Mouse (Mus musculus) brown adipose tissue, adult 24 weeks (tissue): ENCODE data around the gene Slco4c1. TPM values are rescaled to one million over a fixed set of nuclear protein-coding genes. Genes with fewer than 3 reads are reported as not detected.

Source experiments
- H3K27ac ChIP-seq: fragments of 200-500 bp; replicated peaks from 2 replicates; pipeline ENCODE4 v1.5.1; 2012; ENCODE audit warnings: low read depth, mild to moderate bottlenecking, low read length
- H3K4me1 ChIP-seq: fragments of 200-500 bp; 2 replicates; pipeline ENCODE4 v1.6.1; 2012; ENCODE audit warnings: low read length, mixed read lengths; ENCODE audit not compliant: control insufficient read depth, insufficient read depth, insufficient read length
- H3K4me3 ChIP-seq: fragments of 200-500 bp; 2 replicates; pipeline ENCODE4 v1.5.1; 2012; ENCODE audit warnings: low read depth, mild to moderate bottlenecking, low read length, moderate library complexity; ENCODE audit not compliant: insufficient read depth
- polyA plus RNA-seq: library from polyadenylated mRNA; stranded (reverse); fragments of >200 nt; gene quantifications from 2 replicates; pipeline ENCODE4 v1.2.4, GENCODE M21; 2012; ENCODE audit not compliant: missing spikeins, insufficient read depth, insufficient read length

The Slco4c1 gene
- polyA plus RNA-seq, 1 experiment = not detected

DNA sequence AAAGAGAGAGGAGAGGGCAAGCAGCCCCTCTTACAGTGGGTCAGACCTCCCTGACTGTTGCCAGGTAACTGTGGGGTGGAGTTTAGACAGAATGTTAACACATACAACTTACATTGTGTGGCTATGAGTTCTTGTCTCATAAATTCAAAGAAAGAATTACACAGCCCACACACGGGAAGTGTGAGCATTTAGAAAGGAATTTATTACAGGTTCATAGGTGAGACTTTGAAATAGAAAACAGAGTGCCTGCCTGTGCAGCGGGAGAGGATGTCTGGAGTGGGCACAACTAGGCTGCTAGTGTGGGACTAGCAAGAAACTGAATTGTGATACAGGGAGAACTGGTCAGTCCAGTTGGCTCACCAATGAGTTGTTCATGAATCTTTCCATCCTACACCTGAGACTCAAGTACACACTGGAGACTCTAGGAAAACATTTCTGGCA lies 66.7 kb downstream of the Slco4c1 start:
- no peak overlapping the region for H3K4me3 ChIP-seq
- no peak overlapping the region for H3K27ac ChIP-seq
- H3K4me1 ChIP-seq = no peaks in the 10 kb centered on the region

DNA sequence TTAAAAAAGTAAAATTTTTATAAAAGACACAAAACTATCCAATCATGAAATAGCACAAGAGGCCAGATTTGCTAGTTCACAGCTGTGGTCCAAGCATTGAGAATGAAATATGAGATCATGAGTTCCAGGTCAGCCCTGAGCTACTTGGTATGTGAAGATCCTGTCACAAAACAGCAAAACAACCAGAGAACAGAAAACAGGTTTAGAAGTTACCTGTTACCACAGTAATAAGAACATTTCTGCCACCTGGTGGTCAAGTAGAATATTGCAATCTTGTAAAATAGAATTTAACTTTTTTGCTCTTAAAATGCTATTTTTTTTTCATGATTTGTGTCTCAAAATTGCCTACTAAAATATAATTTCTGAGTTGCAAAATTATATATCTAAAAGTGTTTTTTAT lies 70.4 kb downstream of the Slco4c1 start:
- no peak overlapping the region for H3K27ac ChIP-seq
- no peak overlapping the region for H3K4me3 ChIP-seq

DNA sequence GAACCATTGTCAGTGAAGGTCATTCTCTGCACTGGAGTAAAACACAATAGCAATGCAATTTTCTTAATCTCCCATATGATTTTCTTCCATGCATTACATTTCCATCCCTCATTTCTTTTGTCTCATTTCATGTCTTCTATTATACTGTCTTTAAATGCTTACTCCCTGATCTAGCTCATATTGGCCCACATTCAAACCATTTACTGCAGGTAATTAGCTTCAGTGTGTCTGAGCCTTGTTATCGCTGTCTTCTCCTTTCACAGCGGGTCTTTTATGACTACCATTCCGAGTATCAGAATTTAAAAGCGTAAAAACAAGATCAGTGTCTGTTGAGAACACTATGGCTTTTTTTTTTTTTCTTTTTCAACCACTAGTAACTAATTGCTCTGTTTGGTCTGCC lies 77.3 kb downstream of the Slco4c1 start:
- no peaks in the 10 kb centered on the region for H3K4me1 ChIP-seq
- H3K27ac ChIP-seq = no peak overlapping the region
- H3K4me3 ChIP-seq = no peak overlapping the region

More for the DNA sequence above, 70.4 kb downstream of the Slco4c1 start:
- no peaks in the 10 kb centered on the region for H3K4me1 ChIP-seq

DNA sequence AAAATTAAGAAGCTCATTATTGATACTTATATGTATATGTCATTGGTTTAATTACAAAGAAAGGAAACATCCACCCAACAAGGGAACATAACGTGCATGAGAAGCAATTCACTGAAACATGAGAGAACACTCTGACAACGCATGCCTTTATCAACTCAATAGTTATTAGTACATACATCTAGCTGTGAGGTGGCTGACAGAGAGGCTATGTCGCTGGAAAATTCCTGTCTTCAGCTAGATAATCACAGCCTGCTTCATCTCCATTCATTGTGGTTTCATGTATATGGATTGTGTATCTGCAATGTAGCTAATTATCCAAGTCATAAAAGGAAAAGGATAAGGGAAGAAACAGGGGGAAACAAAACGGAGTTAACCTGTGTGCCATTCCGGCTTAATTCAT lies 77.7 kb downstream of the Slco4c1 start:
- no peaks in the 10 kb centered on the region for H3K4me1 ChIP-seq
- no peak overlapping the region for H3K27ac ChIP-seq
- no peak overlapping the region for H3K4me3 ChIP-seq

DNA sequence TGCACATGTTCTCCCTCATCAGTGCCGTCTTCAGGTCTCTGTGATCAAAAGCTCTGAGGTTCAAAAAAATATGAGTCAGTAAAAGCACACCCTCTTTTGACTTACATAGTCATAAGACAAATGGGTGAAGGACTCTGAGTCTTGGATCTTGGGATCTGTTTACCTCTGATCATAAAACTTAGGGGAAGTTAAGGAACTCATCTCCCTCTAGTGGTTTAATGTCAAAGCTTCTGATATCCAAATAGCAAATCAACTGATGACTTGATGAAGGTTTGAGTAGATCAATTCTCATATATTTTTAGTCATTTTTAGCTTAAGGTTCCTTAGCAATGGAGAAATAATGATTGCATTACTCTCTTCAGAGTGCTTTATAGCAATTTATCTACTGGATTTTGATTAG lies 82.7 kb downstream of the Slco4c1 start:
- Histone ChIP-seq H3K4me1 (no peaks in the 10 kb centered on the region), H3K27ac (no peak overlapping the region), H3K4me3 (no peak overlapping the region)

DNA sequence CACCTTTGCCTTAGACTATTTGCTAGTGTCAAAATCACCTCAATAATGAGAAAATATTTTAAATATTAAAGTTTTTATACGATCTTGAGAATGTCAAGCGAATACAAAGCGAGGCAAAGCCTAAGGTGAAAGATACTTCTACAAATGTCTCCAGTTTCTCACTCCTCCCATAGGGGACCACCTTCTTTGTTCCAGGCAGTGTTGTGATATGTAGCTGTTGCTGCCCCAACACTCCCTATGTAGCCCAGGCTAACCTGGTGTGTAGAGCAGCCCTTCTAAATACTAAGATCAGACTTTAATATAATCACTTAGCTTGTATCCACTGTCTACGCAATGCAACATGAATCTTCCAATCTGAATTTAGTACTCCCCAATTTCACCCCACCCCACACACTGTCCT lies 97.8 kb downstream of the Slco4c1 start:
- H3K27ac ChIP-seq = no peak overlapping the region

DNA sequence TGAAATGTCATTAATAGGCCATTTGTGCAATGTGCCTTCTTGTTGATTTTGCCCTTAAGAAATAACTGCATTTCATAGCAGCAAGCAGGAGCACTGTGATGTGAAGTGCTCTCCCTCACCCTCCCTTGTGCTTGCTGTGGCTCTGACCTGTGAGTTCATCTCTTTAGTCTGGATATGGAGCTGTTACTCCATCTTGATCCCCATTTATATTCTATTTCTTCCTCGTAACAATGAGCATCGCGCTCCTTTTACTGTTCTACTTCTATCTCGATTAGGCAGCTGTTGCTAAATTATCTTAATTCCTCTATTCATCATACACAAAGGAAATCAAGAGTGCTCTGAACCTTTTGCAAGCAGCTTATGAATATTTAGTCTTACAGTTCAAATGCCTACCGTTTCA lies 98.3 kb downstream of the Slco4c1 start:
- H3K27ac ChIP-seq = no peak overlapping the region
- H3K4me1 ChIP-seq = no peaks in the 10 kb centered on the region
- H3K4me3 ChIP-seq = no peak overlapping the region

More for the DNA sequence above, 97.8 kb downstream of the Slco4c1 start:
- H3K4me1 ChIP-seq = no peaks in the 10 kb centered on the region
- H3K4me3 ChIP-seq = no peak overlapping the region

DNA sequence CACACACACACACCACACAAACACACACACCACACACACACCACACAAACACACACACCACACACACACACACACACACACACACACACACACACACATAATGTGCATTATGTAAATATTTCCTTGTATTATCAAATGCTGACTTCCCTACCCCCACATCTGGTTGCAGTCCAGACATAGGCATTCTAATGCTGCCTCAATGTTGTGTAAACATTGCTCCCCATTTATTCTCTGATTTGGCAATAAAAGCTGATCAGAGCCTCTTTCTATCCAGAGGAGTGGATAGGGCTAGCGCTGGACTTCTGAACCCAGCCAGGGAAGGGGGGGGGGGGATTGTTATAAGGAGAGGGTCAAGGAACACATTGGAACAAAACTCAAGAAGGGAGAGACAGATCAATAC lies 101.7 kb downstream of the Slco4c1 start:
- no peak overlapping the region for H3K4me3 ChIP-seq
- H3K27ac ChIP-seq = no peak overlapping the region
- H3K4me1 ChIP-seq = no peaks in the 10 kb centered on the region

DNA sequence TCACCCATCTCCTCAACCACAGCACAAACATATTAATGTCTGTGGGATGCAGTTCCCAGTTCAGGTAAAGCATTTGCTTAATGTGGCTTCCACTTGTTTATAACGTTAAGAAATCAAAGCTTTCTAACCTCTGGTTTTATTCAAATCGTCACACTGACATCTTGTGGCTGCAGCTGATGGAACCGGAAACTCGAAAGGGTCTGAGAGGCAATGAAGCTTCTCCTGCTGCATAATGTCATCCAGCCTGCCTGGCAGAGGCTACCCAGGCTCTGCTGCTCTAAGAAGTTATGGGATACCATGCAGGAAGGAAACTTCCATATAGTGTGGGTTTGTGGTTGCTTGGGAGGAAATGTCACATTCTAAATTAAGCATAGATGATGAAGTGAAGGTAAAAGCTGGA lies 103.7 kb downstream of the Slco4c1 start:
- Histone ChIP-seq H3K4me3 (no peak overlapping the region), H3K27ac (no peak overlapping the region), H3K4me1 (no peaks in the 10 kb centered on the region)

DNA sequence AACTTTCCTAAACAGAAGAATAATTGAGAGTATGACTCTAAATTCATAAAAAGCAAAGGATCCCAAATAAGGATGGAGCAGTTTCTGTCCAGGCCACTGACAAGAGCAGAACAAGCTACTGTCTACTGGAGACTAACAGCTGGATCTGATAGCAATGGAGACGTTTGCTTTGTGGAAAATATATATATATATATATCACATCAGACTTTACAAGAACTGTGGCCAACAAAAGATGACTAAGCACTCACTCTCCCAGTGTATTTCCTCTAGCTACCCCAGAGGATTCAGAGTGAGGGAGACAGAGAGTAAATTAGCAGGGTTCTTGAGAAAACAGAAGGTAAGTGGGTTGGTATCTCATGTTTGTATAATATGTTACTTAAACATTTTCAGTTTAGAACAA lies 105.4 kb downstream of the Slco4c1 start:
- no peak overlapping the region for H3K4me3 ChIP-seq
- no peak overlapping the region for H3K27ac ChIP-seq

More for the DNA sequence above, 105.4 kb downstream of the Slco4c1 start:
- H3K4me1 ChIP-seq = no peaks in the 10 kb centered on the region
